Mouse (Mus musculus) myocyte (in vitro differentiated cells): ENCODE results near the gene Dock11.

ENCODE experiments used
- POLR2A ChIP-seq: IDR thresholded peaks from one replicate; pipeline ENCODE4 v1.6.1; 2011; ENCODE audit warnings: low read depth, mild to moderate bottlenecking, control low read depth, moderate library complexity; ENCODE audit not compliant: insufficient read length
- REST ChIP-seq: IDR thresholded peaks from one replicate; pipeline ENCODE4 v1.6.1; 2011; ENCODE audit warnings: mild to moderate bottlenecking, control low read depth, moderate library complexity; ENCODE audit not compliant: insufficient read depth, insufficient read length

GRCm38 (mm10) chrX:36111622-36112421, 223.2 kb downstream of the Dock11 start, which contains the start of gene Il13ra1:
- peak; percentile 80 for TF ChIP-seq POLR2A
- no peak for TF ChIP-seq REST
